Mouse (Mus musculus) testis, adult 2 months (tissue): ENCODE measurements around the gene Kcnt2.

Experiments
- CTCF ChIP-seq: fragments of 200-500 bp; IDR thresholded peaks from 2 replicates; pipeline ENCODE4 v1.5.1; 2012; ENCODE audit warnings: low read depth, mild to moderate bottlenecking, inconsistent platforms, low read length, moderate library complexity; ENCODE audit not compliant: control insufficient read depth, insufficient read depth, insufficient replicate concordance
- POLR2A ChIP-seq: fragments of 200-500 bp; IDR thresholded peaks from 2 replicates; pipeline ENCODE4 v1.6.1; 2012; ENCODE audit warnings: low read depth, mild to moderate bottlenecking, inconsistent platforms, low read length, moderate library complexity; ENCODE audit not compliant: control insufficient read depth

DNA sequence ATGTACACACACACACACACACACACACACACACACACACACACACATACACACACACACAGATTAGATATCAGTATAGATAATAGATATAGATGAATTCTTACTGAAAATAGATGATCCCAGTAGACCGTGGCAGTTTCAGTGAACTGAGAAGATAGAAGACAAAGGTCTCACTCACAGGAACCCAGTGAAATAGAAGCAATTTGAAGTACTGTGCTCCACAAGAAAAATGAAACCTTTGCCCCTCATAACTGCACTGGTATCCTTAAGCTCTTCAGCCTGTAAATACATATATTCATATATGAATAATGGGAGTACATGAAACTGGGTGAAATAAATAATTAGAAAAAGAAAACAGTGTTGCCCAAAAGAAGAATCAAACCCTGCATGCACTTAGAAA lies 197.9 kb downstream of the Kcnt2 start:
- TF ChIP-seq POLR2A (no peak), CTCF (no peak)
